Mouse (Mus musculus) spleen, postnatal 36 days (tissue): Measurements from ENCODE around the gene Max.

Experiments used
- DNase-seq, 2 experiments: peaks; one replicate each; pipeline ENCODE4 v3.0.0; 2022; ENCODE audit warnings: low spot score in 2 of 2, mixed read lengths in 1 of 2

Gene Max

GRCm38 (mm10) chr12:76920990-76921389 lies 41.0 kb downstream of the Max start:
- DNase-seq = no peak

DNA sequence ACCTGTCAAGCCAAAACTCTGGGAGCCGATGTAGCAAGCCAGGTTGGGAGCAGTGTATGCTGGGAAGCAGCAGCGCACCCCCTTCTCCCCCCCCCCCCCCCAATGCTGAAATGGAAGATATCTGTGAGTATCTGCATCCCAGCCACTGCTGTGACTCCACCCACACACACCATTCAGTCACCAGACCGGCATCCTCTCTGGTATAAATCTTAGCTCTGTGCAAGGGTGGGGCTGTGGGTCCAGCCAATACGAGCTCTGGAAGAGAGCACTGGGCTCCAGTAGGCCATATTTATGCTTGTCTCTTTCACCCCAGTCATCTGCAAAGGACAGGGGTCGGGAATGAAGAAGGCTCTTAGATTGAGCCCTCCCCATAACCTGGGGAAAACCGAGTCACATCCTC lies 41.6 kb downstream of the Max start:
- DNase-seq = no peak

- DNase-seq = no peak
Measured at GRCm38 (mm10) chr12:76918855-76919254, 43.1 kb downstream of the Max start.

DNA sequence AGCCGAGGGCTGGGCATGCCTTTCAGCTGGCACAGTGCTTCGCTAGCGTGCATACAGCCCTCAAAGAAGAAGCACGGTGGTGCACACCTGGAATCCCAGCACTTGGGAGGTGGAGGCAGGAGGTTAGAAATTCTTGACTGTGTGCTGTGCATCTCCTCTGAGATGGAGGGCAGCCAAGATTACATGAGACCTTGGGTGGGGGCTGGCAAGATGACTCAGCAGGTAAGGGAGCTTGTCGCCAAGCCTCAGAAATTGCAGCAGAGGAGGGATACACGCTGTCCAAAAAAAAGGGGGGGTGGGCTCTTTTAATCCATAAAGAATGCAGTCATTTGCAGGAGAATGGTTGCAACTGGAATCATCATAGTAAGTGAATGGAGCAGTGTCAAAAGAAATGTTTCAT lies 43.9 kb downstream of the Max start:
- DNase-seq = peak in 1 of 2 experiments; percentile 31

DNA sequence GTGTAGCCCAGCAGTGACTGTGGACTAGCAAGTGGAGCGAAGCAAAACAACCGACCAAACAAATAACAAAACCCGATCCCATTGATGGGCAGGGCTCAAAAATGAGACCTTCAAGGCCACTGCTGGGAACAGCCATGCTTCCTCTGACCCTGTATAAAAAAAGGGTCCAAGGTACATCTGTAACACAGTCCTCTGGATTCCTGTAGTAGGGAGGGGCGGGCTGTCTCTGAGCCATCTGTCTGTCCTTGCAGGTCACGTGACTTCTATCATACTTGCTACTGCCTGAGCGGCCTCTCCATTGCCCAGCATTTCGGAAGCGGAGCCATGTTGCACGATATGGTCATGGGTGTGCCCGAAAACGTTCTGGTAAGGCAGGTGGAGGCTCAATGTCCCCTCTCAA lies 45.8 kb downstream of the Max start:
- DNase-seq = no peak

- DNase-seq = no peak
Measured at GRCm38 (mm10) chr12:76912193-76912592, 49.8 kb downstream of the Max start.

DNA sequence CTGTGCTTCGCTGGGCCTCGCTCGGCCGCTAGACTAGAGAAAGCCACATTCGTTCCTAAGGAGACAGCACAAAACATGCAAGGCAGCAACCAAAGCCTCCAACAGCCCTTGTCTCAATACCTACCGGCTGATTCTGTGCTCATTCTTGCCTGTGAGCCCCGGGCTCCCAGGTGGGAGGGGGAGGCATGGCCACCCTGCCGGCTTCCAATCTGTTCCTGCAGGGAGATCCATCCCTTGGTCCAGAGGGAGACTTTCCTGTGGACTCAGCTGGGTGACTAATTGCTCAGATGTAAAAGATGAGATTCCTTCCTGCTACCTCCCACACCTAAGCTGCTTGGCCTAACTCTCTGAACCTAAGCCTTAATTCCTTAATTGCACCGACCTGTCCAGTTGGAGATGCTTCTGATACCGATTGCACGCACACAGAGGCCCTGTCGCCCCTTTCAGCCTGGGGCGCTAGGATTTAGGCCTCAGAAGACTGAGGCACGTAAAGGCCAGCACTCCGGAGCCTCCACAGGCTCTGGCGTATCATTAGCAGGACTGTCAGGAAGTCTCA lies 50.8 kb downstream of the Max start:
- DNase-seq = no peak

DNA sequence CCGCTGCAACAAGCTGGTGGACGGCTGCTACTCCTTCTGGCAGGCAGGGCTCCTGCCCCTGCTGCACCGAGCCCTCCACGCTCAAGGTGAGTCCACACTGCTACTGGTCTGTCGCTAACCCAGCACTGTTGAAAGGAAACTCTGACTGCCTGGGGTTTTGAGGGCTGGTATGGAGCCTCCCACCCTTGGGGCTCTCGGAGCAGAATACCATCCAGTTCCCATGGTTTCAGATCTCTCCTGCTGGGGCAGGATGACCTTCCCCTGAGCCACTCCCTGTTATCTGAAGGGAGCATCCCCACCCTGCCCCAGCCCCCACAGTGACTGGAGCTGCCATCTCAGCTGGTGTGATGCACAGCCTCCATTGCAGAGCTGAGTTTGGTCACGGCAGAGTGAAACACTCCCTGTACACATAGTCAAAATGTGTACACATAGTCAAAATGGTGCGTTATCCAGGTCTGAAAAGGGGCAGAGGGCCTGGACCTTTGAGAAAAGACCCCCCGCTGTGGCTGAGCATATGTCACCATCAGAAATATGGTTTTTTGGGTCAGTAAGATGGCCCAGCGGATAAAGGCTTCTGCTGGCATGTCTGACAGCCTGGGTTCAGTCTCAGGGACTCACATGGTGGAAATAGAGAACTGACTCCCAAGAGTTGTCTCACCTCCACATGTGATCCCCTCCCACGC lies 51.6 kb downstream of the Max start:
- peak; percentile 53 to 68 for DNase-seq

- peak; percentile 55 to 71 for DNase-seq
Measured at GRCm38 (mm10) chr12:76909218-76909617, 52.8 kb downstream of the Max start.

DNA sequence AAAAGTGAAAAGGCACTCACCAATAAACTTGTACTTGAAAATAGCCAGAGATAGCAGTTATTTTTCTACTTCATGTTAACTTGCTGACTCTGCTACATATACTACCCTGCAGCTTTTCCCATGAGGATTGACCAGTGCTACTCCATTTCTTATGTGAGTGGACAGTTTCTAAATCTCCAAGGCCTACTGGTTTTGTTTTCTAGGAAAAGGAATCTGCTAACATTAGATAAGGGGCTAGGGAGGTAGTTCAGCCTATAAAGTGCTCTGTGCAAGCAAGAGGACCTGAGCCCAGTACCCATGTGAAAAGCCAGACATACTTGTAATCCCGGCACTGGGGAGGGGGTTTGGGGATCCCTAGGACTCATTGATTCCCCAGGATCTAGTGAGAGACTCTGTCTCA lies 55.7 kb downstream of the Max start:
- no peak for DNase-seq

DNA sequence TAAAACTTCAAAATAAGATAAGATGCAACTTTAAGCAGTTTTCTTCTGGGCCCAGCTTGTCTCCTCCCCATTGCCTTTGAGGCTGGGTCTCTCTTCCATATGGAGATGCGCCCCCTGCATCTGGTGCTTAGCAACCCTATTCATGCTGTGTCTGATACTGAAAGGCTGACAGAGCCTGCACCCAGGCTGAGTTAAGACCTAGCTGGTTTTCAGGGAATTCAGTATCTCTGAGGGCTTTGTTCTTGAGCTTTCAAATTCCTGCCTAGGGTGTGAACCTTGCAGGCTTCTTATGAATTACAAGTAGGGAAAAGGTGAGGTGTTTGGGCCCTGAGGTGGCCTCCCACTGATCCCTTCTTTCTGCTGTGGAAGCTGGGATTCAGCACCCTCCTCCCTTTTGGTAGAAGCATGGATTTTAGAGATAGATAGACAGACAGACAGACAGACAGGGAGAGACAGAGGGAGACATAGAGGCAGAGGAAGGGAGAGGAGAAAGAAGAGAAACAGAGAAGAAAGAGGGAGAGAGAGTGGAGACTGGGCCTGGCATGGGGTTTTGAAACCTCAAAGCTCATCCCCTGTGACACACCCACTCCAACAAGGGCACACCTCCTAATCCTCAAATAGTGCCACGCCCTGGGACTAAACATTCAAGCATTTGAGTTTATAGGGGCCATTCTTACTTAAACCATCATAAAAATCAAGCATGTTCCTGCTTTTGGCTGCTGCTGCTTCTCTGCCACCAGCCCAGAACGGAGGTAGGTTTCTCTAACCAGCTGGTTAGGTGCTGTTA lies 60.3 kb downstream of the Max start:
- no peak for DNase-seq

- DNase-seq = no peak
Measured at GRCm38 (mm10) chr12:76899261-76899975, 62.6 kb downstream of the Max start.

- DNase-seq = no peak
Measured at GRCm38 (mm10) chr12:76898141-76898540, 63.9 kb downstream of the Max start.

GRCm38 (mm10) chr12:76897006-76897405 lies 65.0 kb downstream of the Max start:
- DNase-seq = no peak

- no peak for DNase-seq
Measured at GRCm38 (mm10) chr12:76896566-76896965, 65.4 kb downstream of the Max start.

DNA sequence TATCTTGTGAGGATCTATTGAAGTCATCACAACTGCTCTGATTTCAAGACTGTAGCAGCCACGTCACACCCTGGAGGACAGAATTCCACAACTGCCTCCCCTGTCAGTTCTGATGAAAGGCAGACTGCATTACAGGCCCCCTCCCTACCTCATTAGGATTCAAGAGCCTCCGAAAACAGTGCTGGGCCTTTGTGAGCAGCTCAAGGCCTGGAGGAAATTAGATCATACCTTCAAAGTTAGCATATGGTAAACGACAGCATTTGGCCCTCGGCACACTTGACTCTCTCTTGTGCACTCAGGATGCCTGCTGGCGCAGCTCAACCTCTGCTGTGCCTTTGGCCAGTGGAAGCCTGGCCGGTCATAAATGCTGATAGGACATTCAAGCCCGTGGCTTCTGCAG lies 66.2 kb downstream of the Max start:
- DNase-seq = no peak

DNA sequence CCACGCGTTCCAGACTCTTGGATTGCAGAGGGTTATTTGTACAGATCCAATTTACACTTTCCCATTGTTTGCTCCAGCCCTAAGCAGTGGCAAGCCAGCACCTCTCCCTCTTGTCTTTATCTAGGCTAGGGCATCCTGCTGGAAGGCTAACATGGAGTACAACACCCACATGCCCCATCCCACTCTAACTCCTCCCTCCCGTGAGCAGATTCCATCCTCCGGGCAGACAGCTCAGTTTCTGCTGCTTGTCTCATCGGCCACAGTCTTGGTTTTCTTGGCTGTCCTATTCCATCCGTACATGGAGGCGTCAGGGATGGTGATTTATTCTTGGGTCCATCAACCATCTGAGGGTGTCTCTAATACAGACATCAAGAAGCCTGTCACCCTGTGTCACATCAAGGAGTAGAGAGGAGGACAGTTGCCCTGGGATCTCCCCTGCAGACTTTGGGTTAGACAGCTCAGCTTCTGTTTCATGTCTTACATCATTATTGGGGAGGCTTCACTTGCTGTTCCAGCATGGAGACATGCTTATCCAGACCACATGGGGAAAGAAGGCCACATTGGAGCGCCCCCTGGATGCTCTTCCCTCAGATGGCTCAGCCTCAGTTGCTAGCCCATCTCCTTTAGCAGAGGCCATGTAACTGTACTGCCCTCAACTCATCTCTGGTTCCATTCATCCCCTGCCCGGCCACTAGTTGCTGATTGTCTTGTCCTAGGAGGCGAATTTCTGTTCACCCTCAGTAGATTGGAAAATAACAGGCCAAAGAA lies 67.0 kb downstream of the Max start:
- no peak for DNase-seq

DNA sequence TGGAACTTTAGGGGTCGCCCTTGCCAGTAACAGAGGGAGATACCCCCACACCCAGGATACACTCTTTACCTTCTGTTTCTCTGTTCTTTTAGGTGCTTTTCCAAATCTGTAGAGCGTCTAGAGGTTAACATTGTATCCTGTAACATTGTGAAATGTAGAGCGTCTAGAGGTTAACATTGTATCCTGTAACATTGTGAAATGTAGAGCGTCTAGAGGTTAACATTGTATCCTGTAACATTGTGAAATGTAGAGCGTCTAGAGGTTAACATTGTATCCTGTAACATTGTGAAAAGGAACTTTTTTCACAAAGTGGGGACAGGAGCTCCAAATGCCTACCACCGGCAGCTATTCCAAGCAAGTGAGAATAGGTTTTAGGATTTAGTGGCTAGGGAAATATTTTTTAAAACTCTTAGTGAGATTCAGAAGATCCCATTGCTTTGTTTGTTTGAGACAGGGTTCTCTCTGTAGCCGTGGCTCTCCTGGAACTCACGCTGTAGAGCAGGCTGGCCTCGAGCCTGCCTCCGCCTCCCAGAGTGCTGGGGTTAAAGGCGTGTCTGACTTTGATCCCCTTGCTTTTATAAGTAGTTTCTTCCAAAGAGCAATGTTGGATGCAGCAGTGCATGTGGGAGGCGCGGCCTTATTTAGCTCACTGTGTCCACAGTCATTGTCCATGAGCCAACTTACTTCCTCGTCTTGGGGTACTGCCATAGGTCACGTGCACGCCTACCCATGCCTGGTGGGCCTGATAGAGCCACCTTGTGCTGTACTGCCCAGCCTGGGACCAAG lies 68.9 kb downstream of the Max start:
- DNase-seq = no peak

- no peak for DNase-seq
Measured at GRCm38 (mm10) chr12:76891160-76891559, 70.8 kb downstream of the Max start.

- DNase-seq = no peak
Measured at GRCm38 (mm10) chr12:76889404-76890184, 72.4 kb downstream of the Max start.
